Mouse (Mus musculus): ENCODE results near the gene Fam83c. TPM values are rescaled to one million over a fixed set of nuclear protein-coding genes. Genes with fewer than 3 reads are reported as not detected.
A peak's percentile ranks its signal among the peaks of the same experiment; 100 is the strongest.

Gene Fam83c
- polyA plus RNA-seq, 1 experiment from 2014 or later: 0.74 TPM

DNA sequence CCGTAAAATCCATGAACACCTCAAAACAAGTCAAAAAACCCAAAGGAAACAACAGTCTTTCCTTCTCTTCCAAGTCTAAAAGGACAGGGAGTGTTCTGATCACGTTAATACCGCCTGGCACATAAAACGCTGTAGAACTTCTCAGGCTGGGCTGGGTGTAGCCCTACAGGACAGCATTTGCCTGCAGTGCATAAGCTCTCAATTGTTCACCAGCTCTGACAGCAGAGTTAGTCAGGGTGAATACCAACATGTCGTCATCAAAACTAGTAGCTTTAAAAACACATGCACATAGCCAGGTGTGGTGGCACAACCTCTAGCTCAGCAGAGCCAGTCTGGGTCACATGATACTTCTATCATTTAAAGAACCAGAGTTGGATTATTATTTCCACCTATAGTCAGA lies 13.9 kb downstream of the Fam83c start:
- Histone ChIP-seq H3K4me1 (ENCODE audit: control insufficient read depth, insufficient read depth, low read length) (peaks cover 13% of the 10 kb centered on the region; the same call in 1 of the 2 replicates), H3K27me3 (replicated peaks; ENCODE audit: control insufficient read depth, insufficient read depth, low read length) (no peaks in the 10 kb centered on the region), H3K9ac (ENCODE audit: low read depth, low read length) (no peak overlapping the region), H3K4me2 (ENCODE audit: low read depth, low read length) (no peak overlapping the region), H3K36me3 (ENCODE audit: control insufficient read depth, insufficient read depth, low read length) (peaks cover 43% of the 10 kb centered on the region), H3K4me3 (ENCODE audit: low read depth, low read length) (no peak overlapping the region), H3K27ac (replicated peaks; ENCODE audit: low read depth, low read length) (no peak overlapping the region), H3K9me3 (ENCODE audit: control insufficient read depth, low read length) (no peaks in the 10 kb centered on the region)
- ATAC-seq (ENCODE audit: low read depth) (no peak), DNase-seq (ENCODE audit: low spot score) (no peak)
- WGBS: 93% methylated on average over 5 of the region's 5 CpGs

DNA sequence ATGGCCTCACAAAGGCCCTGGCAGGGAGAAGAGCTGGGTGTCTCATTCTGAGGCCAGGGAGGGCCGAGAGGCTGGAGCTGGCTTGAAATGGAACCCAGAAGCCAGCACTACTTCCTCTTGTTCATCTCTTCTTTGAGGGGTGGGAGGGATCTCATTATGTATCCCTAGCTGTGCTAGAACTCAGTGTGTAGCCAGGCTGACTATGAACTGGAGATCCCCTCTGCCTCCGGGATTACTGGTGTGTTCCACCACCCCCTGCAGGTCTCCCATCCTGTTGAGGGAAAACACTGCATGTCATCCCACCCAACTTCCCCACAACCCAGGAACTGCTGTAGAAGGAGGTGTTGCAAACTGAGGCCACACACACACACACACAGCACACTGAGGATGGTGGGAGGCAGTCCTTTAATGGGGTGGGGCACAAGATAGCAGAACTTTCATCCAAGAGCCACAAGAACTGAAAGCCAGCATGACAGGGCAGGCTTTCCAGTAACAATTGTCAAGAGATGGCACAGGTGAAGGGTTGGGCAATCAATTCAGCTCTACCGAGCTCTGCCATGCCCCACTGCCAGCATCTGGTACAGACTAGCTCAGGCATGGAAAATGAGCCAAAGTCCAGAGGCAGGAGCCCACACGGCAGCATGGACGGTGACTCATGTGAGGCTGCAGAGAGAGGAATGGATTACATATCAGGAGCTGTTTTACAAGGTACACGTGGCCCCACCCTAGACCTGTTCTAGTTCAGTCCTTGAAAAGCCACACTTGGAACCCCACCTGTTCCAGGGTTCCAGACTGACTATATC lies 15.0 kb downstream of the Fam83c start:
- no peaks in the 10 kb centered on the region for H3K9me3 ChIP-seq (ENCODE audit: control insufficient read depth, low read length)
- peak overlapping the region; percentile 90 for H3K4me2 ChIP-seq (ENCODE audit: low read depth, low read length)
- ATAC-seq (ENCODE audit: low read depth) (no peak), DNase-seq (ENCODE audit: low spot score) (no peak)
- H3K36me3 ChIP-seq (ENCODE audit: control insufficient read depth, insufficient read depth, low read length): peaks cover 43% of the 10 kb centered on the region
- H3K4me3 ChIP-seq (ENCODE audit: low read depth, low read length): peak overlapping the region; percentile 57
- no peaks in the 10 kb centered on the region for H3K27me3 ChIP-seq (replicated peaks; ENCODE audit: control insufficient read depth, insufficient read depth, low read length)
- H3K4me1 ChIP-seq (ENCODE audit: control insufficient read depth, insufficient read depth, low read length): 0 out of 2 replicates have a peak, but pooled peaks cover 6% of the 10 kb centered on the region
- peak overlapping the region; percentile 72 for H3K27ac ChIP-seq (replicated peaks; ENCODE audit: low read depth, low read length)
- no peak overlapping the region for H3K9ac ChIP-seq (ENCODE audit: low read depth, low read length)
- 68% methylated on average over 6 of the region's 6 CpGs for WGBS

DNA sequence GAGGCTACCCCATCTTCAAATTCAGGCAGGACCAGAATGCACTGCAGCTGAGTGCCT lies 15.4 kb downstream of the Fam83c start, which contains the start of gene BC029722:
Gene BC029722, minus strand, starts transcription at position 35 of the 57 bp plus-strand sequence.
- Histone ChIP-seq H3K36me3 (ENCODE audit: control insufficient read depth, insufficient read depth, low read length) (peaks cover 43% of the 10 kb centered on the region), H3K4me2 (ENCODE audit: low read depth, low read length) (peak within 1 kb of the TSS; percentile 90), H3K4me1 (ENCODE audit: control insufficient read depth, insufficient read depth, low read length) (0 out of 2 replicates have a peak, but pooled peaks cover 6% of the 10 kb centered on the region), H3K4me3 (ENCODE audit: low read depth, low read length) (peak within 1 kb of the TSS; percentile 57), H3K9me3 (ENCODE audit: control insufficient read depth, low read length) (no peaks in the 10 kb centered on the region), H3K27ac (replicated peaks; ENCODE audit: low read depth, low read length) (peak within 1 kb of the TSS; percentile 72), H3K9ac (ENCODE audit: low read depth, low read length) (peak within 1 kb of the TSS; percentile 77), H3K27me3 (replicated peaks; ENCODE audit: control insufficient read depth, insufficient read depth, low read length) (no peaks in the 10 kb centered on the region)
- no peak for ATAC-seq (ENCODE audit: low read depth)
- DNase-seq (ENCODE audit: low spot score): no peak

DNA sequence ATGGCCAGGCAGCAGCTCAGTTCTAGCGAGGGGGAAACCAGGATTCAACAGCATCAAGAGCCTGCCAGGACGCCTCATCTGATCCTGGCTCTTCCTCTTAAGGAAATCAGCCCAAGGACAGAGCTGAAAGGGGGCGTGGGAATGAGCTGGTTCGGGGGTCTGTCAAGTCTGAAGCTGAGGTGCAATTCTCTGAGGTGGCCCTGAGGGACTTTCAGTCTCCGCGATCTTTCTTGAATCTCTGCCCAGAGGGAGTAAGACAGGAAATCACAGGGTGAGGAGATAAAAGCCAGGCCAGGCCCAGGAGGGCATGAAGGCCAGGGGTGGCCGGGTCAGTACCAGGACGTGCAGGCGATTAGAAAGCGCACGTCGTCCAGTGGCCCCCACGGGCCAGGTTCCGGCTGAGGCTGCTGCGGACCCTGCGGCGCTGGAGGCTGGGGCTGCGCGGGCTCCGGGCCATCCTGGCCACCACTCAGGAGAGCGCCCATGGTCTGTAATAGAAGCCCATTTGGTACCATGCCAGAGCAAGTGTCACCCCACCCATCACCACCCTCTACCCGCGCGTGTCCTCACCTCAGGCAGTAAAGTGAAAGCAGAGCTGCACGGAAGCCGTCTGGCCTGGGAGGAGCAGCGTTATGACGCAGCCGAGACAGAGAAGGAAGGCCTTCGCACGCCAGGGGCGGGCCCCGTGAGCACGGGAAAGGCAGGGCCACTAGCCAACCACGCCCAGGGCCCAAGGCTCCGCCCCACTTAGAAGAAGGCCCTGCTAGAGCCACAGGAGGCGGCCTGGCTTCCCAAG lies 15.9 kb downstream of the Fam83c start:
- Histone ChIP-seq H3K4me2 (ENCODE audit: low read depth, low read length) (peak overlapping the region; percentile 90), H3K9me3 (ENCODE audit: control insufficient read depth, low read length) (no peaks in the 10 kb centered on the region), H3K4me1 (ENCODE audit: control insufficient read depth, insufficient read depth, low read length) (0 out of 2 replicates have a peak, but pooled peaks cover 6% of the 10 kb centered on the region), H3K9ac (ENCODE audit: low read depth, low read length) (peak overlapping the region; percentile 77), H3K36me3 (ENCODE audit: control insufficient read depth, insufficient read depth, low read length) (peaks cover 42% of the 10 kb centered on the region), H3K27me3 (replicated peaks; ENCODE audit: control insufficient read depth, insufficient read depth, low read length) (no peaks in the 10 kb centered on the region), H3K27ac (replicated peaks; ENCODE audit: low read depth, low read length) (peak overlapping the region; percentile 72), H3K4me3 (ENCODE audit: low read depth, low read length) (peak overlapping the region; percentile 57)
- peak; percentile 97 for DNase-seq (ENCODE audit: low spot score)
- peak; percentile 98 for ATAC-seq (ENCODE audit: low read depth)
- under 1% methylated on average over 35 of the region's 37 CpGs for WGBS

DNA sequence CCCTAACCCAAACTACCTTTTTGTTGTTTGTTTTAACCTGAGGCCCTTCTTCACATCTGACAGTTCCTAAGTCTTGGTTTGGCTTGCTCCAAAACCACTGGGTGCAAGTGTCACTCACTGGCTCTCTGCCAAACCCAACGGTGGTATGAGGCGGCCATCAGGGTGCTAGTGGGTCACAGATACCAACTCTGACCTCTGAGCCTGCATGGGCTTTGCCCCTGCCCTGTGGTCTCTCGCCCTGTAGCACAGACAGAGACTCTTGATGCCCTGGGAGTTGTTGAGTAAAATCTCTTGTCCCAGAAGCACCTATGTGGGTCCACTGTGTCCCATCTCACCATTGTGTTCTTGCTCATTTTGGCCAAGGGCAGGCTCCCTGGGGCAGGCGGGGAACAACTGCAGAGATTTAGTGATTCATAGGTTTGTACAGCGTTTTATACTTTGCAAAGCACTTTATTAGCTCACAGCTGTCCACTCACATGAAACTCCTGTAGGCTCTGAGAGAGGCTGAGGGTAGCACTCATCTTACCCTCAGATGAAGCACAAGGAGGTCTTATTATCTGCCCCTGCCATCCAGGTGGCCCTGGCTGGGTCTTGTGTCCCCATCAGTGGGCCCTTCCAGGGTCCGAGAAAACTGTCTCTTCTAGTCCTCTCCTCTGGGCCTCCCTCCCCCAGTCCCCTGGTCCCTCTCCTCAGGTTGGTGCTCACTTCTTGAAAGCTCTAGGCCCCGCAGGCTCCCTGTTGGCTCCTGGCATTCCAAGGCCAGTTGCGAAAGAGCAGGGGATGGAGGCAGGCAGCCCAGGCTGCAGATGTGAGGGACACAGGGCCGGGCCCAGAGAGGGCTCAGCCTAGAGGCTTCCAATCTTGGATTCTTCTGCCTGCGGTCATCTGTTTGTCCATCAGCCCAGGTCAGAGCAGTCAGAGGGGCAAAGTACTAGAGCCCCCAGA lies 17.1 kb downstream of the Fam83c start:
- ATAC-seq (ENCODE audit: low read depth) (no peak), DNase-seq (ENCODE audit: low spot score) (no peak)
- 0 out of 2 replicates have a peak, but pooled peaks cover 6% of the 10 kb centered on the region for H3K4me1 ChIP-seq (ENCODE audit: control insufficient read depth, insufficient read depth, low read length)
- H3K36me3 ChIP-seq (ENCODE audit: control insufficient read depth, insufficient read depth, low read length): peaks cover 30% of the 10 kb centered on the region
- no peaks in the 10 kb centered on the region for H3K27me3 ChIP-seq (replicated peaks; ENCODE audit: control insufficient read depth, insufficient read depth, low read length)
- H3K9me3 ChIP-seq (ENCODE audit: control insufficient read depth, low read length): no peaks in the 10 kb centered on the region
- WGBS: 75% methylated on average over 10 of the region's 10 CpGs
- H3K4me2 ChIP-seq (ENCODE audit: low read depth, low read length): peak overlapping the region; percentile 90; the same call in 1 of the 2 replicates
- peak overlapping the region; percentile 77 for H3K9ac ChIP-seq (ENCODE audit: low read depth, low read length)
- H3K4me3 ChIP-seq (ENCODE audit: low read depth, low read length): peak overlapping the region; percentile 57; the same call in 1 of the 2 replicates
- H3K27ac ChIP-seq (replicated peaks; ENCODE audit: low read depth, low read length): no peak overlapping the region

DNA sequence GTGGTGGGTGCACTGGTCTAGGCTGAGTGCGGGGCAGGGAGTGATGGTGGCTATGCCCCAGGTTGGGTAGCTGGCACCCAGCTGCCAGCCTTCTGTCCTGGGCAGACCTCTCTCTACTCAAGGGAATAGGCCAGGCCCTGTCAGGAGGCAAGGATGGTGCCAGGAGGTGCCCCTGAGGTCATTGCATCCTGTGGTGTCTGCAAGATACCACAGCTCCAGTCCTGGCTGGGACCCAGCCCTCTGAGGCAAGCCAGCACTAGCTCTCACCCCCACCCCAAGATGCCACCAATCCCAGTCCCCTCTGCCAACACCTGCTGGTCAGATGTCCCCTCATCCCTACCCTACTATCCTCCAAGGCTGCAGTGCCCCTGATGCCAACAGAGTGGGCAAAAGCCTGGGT lies 18.5 kb downstream of the Fam83c start:
- Histone ChIP-seq H3K4me1 (ENCODE audit: control insufficient read depth, insufficient read depth, low read length) (0 out of 2 replicates have a peak, but pooled peaks cover 6% of the 10 kb centered on the region), H3K9ac (ENCODE audit: low read depth, low read length) (no peak overlapping the region), H3K27ac (replicated peaks; ENCODE audit: low read depth, low read length) (no peak overlapping the region), H3K9me3 (ENCODE audit: control insufficient read depth, low read length) (no peaks in the 10 kb centered on the region), H3K36me3 (ENCODE audit: control insufficient read depth, insufficient read depth, low read length) (peaks cover 17% of the 10 kb centered on the region), H3K27me3 (replicated peaks; ENCODE audit: control insufficient read depth, insufficient read depth, low read length) (no peaks in the 10 kb centered on the region), H3K4me3 (ENCODE audit: low read depth, low read length) (no peak overlapping the region), H3K4me2 (ENCODE audit: low read depth, low read length) (no peak overlapping the region)
- DNase-seq (ENCODE audit: low spot score) (no peak), ATAC-seq (ENCODE audit: low read depth) (no peak)
- whole genome bisulfite sequencing: 100% methylated on average over 1 of the region's 1 CpGs

DNA sequence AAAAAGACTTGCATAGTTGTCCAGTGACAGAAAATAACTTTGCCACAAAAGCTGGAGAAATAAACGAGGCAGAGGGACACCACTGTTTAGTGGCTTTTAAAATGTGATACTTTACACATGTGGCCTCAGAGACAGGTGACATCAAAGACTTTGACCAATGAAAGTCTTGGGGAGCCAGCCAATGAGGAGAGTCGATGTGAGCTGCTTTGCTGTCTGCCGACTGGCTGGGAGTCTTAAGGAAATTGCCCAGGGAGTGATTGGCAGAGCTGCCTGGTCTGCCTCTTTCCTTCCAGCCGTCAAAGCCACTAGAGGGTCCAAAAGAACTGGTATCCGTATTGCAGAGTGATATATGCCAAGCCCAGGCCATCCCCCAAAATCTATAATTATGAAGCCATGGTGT lies 19.8 kb downstream of the Fam83c start:
- H3K9ac ChIP-seq (ENCODE audit: low read depth, low read length): no peak overlapping the region
- no peak for ATAC-seq (ENCODE audit: low read depth)
- H3K36me3 ChIP-seq (ENCODE audit: control insufficient read depth, insufficient read depth, low read length): peaks cover 4% of the 10 kb centered on the region; the same call in 1 of the 2 replicates
- no peak overlapping the region for H3K4me3 ChIP-seq (ENCODE audit: low read depth, low read length)
- no peak overlapping the region for H3K27ac ChIP-seq (replicated peaks; ENCODE audit: low read depth, low read length)
- 21% methylated on average over 5 of the region's 5 CpGs for WGBS
- no peaks in the 10 kb centered on the region for H3K27me3 ChIP-seq (replicated peaks; ENCODE audit: control insufficient read depth, insufficient read depth, low read length)
- H3K9me3 ChIP-seq (ENCODE audit: control insufficient read depth, low read length): no peaks in the 10 kb centered on the region
- H3K4me2 ChIP-seq (ENCODE audit: low read depth, low read length): no peak overlapping the region
- 0 out of 2 replicates have a peak, but pooled peaks cover 6% of the 10 kb centered on the region for H3K4me1 ChIP-seq (ENCODE audit: control insufficient read depth, insufficient read depth, low read length)
- DNase-seq (ENCODE audit: low spot score): peak; percentile 22

DNA sequence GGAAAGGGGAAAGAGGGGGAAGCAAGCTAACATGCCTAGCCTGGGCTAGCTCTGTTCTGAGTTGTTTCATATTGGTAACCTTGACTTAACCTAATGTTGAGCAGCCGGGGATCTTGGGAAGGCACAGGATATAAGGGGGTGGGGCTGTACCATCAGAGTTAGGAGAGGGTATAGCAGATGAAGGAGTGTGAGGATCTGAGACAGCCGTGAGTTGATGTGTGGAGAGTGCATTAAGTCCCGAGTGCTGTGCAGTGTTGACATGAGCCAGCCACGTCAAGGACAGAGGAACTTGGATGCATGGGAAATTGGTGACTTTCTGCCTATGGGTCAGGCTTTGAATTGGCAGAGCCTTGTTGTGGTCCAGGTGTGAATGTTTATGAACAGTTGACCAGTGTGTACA lies 22.0 kb downstream of the Fam83c start:
- Histone ChIP-seq H3K4me2 (ENCODE audit: low read depth, low read length) (no peak overlapping the region), H3K9me3 (ENCODE audit: control insufficient read depth, low read length) (no peaks in the 10 kb centered on the region), H3K27me3 (replicated peaks; ENCODE audit: control insufficient read depth, insufficient read depth, low read length) (no peaks in the 10 kb centered on the region), H3K4me1 (ENCODE audit: control insufficient read depth, insufficient read depth, low read length) (no peaks in the 10 kb centered on the region), H3K4me3 (ENCODE audit: low read depth, low read length) (no peak overlapping the region), H3K27ac (replicated peaks; ENCODE audit: low read depth, low read length) (no peak overlapping the region), H3K36me3 (ENCODE audit: control insufficient read depth, insufficient read depth, low read length) (no peaks in the 10 kb centered on the region), H3K9ac (ENCODE audit: low read depth, low read length) (no peak overlapping the region)
- DNase-seq (ENCODE audit: low spot score) (no peak), ATAC-seq (ENCODE audit: low read depth) (no peak)
- WGBS: 86% methylated on average over 4 of the region's 4 CpGs
